Mouse (Mus musculus): ENCODE measurements around the gene Tyk2. TPM values are rescaled to one million over a fixed set of nuclear protein-coding genes. Genes with fewer than 3 reads are reported as not detected.

Gene Tyk2
- 1 to 10 TPM; 4.9 to 6.0 (median 5.8) TPM for total RNA-seq (2022)

DNA sequence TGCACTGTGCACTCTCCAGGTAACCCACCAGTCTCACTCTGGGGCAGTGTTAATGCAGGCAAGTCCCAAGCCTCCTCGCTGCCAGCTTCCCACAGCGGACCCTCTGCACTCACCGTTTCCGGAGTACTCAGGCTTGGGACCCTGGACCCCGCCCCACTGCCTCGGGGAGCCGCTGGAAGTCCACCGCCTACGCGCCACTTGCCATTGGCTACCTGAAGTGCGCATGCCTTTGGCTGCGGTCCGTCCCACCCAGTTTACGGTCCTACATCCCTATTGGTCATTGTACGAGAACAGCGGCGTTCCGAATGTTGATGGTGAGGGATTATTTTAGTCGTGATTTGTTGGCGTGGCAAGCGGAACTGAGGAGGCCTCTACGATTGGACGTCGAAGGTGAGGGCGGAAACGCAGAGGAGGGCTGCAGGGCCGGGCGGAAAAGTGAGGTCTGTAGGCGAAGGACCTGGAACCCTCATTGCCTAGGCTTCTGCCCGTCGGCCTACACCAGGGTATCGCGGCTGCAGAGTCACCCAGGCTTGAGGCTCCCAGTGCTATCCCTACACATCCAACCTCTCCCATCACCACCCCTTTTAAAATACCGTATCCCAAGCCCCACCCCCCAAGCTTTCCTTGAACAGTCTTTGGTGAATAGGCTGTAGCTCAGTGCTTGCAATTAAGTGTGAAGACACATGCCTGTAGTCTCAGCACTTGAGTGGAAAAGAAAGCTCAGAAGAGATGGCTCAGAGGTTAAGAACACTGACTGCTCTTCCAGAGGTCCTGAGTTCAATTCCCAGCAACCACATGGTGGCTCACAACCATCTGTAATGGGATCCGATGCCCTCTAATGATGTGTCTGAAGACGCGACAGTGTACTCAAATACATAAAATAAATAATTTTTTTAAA, at the start of gene Tyk2:
Gene Tyk2, minus strand, starts transcription at position 185 of the 898 bp plus-strand sequence.
- peak; percentile 83 to 89 for DNase-seq (ENCODE audit: low spot score in 2 of 2)

DNA sequence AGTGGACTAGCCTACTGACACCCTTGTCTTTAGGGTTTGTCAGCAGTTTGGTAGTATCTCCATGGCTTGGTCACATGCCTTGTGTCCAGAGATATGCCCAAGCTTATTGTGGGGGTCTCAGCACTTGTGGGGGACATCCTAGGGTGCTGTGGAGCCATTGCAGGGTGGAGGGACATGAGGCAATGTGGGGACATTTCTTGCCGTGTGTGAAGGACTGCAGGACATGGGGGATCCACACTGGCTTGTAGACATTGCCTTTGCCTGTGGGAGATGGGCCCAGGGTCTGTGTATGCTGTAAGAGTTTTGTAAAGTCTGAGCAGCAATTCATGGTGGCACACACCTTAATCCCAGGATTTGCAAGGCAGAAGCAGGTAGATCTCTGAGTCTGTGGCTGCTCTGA, 49.8 kb upstream of the Tyk2 start:
- no peak for DNase-seq (ENCODE audit: low spot score in 2 of 2)

DNA sequence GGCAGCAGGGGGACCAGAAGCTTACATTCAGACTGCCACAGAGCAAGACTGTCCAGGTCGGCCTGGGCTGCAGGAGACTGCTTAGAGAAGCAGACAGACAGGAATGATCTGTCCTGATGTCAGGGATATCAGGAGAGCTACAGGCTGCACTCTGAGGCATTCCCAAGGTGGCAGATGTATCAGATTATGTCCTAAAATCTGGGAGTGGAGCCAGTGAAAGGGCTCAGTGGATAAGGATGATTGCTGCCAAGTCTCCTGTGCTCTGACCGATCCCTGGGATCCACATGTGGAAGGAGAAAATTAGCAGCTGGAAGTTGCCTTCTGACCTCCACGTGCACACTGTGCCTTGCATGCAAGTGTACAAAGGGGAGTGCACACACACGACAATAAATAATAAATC, 49.4 kb upstream of the Tyk2 start:
- DNase-seq (ENCODE audit: low spot score in 2 of 2), result no peak

DNA sequence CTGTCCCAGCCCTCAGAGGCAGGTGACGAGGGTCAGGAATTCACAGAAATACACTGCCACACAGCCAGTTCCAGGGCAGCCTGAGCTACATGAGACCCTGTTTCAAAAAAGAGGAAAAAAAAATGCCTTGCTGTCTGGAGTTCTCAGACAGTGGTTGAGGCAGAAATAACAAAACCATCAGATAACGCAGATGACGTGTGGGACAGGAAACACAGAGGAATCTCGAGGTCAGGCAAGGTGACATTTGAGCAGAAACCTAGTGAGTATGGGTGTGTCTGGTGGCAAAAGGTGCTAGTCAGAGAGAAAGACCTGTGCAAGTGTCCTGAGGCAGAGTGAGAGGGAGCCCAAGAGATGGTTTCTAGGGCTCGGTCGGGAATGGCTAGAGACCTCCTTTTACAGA, 41.3 kb upstream of the Tyk2 start:
- no peak for DNase-seq (ENCODE audit: low spot score in 2 of 2)

DNA sequence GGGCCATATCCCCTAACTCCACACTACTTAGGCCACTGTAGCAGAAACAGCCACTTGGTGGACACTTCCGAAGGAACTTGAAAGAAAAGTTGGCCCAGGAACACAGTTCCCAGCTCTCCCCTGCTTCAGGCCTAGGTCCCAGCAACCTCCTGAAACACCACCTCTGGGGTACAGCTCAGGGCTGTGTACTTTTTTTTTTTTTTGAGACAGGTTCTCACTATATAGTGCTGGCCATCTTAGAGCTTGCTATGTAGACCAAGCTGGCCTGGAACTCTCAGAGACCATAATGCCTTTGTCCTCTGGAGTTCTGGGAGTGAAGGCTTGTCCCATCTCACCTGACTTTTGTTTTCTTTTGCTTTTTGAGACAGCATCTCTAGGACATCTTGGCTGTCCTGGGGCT, 38.1 kb upstream of the Tyk2 start:
- no peak for DNase-seq (ENCODE audit: low spot score in 2 of 2)

DNA sequence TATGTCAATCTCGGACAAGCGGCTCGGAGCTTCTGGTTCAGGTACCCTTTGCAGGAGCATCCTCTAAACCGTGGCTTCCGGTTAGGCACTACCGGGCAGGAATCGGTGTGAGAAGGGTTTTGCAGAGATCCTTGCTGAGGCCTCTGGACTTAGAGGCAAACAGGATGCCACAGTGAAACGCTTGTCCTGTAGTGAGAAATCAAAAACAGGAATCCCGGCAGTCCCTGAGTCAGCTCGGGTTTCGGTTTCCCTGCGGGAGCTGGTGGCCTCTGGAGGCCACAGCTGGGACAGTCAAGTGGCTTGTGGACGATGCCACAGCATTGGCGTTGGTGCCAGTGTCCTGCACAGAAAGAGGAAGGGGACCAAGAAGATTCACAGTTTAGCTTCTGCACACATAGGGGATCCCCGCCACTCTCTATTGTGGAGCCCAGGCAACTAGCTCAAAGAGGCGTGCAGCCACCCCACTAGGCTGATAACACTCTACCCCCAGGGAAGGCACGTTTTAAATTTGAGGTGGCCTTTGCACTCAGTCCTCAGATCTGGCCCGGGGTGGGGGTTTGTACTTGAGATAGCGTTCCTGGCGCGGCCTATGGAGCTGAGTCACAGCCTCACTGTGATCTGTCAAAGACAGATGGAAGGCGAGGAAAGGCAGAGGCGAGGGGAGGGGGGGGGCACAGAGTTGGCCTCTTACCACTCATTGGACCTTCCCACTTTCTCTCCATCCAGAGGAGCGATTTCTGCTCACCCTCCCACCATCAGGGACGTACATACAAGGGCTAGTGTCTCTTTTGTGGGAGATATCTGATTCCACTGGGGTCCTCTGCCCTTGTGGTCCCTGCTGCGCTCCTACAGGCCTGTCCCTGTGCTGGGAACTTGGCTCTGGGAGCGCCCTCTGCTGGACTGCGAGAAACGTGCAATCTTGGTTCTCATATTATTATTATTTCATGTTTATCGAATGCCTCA, 37.4 kb upstream of the Tyk2 start:
- DNase-seq (ENCODE audit: low spot score in 2 of 2), result peak in 1 of 2 experiments; percentile 55

DNA sequence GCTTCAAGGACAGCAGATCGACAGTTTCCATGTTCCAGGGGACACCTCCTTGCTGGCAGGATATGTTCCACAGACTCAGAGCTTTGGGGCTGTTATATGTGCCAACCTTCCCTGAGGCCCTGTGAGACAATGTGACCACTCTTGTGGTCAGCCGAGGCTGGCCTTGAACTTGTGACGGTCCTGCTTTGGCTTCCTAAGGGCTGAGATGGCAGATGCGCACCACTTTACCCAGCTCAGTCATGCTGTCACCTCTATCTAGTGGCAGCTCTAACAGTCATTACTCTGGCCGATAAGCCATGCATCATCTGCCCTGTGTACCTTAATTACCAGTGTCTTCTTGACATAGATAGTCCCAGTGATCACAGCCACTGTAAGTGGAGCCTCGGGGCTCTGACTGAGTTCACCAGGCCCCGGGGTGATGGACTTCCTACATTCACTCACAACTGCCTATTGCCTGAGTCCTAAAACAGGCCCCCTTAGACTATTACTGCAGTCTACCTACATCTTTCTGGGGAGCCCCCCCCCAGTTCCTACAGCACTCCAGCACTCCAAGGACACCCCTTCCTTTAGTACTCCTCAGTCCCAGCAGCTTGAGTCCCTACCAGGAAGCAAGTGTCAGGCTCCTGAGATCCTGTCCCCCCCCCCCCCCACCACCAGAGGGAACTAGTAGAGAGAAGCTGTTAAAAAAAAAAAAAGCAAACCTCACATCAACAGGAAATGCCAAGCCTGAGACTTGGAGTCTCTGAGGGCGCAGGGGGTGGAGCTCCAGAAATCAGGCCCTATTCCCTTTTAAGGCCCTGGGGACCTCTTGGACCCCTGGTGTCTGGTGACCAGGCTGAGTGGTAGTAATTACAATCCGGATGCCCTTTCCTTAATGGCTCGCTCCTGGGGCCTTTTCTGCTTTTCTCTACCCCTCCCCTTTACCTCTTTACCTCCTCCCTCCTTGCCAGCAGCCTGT, 36.4 kb upstream of the Tyk2 start:
- DNase-seq (ENCODE audit: low spot score in 2 of 2), result no peak

DNA sequence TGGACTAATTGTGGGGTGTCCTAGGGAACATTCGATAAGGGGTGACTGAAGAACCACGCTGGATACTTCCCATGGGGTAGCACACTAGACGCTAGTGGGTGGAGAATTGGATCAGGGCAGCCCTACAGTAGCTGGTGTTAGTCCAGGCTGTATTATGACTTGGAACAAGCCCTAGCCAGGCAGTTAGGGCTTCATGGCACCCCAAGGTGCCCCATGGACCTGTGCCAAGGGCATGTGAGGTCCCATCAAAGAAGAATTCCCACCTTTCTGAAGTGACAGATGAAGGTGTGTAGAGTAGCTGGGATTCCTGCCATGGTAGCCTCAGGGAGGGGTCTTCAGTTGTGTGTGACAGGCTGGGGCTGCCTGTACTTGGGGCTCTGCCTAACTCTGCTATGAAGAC, 35.5 kb upstream of the Tyk2 start:
- DNase-seq (ENCODE audit: low spot score in 2 of 2), result no peak

DNA sequence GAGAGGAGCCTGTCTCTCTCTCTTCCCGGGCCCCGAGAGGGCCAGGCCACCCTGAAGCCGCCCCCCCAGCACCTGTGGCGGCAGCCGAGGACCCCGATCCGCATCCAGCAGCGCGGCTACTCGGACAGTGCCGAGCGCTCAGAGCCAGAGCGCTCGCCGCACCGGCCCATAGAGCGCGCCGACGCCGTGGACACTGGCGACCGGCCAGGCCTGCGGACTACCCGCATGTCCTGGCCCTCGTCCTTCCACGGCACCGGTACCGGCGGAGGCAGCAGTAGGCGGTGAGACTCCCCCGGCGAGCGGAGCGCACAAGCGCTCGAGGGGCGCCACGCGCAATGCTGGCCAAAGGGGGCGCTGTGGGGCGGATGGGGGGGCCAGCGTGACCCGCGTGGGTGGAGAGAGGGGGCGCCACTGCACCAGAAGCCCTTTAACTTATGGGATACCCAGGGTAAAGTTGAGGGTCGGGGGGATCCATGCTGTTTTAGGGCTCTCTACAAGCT, 35.0 kb upstream of the Tyk2 start:
- DNase-seq (ENCODE audit: low spot score in 2 of 2), result no peak

DNA sequence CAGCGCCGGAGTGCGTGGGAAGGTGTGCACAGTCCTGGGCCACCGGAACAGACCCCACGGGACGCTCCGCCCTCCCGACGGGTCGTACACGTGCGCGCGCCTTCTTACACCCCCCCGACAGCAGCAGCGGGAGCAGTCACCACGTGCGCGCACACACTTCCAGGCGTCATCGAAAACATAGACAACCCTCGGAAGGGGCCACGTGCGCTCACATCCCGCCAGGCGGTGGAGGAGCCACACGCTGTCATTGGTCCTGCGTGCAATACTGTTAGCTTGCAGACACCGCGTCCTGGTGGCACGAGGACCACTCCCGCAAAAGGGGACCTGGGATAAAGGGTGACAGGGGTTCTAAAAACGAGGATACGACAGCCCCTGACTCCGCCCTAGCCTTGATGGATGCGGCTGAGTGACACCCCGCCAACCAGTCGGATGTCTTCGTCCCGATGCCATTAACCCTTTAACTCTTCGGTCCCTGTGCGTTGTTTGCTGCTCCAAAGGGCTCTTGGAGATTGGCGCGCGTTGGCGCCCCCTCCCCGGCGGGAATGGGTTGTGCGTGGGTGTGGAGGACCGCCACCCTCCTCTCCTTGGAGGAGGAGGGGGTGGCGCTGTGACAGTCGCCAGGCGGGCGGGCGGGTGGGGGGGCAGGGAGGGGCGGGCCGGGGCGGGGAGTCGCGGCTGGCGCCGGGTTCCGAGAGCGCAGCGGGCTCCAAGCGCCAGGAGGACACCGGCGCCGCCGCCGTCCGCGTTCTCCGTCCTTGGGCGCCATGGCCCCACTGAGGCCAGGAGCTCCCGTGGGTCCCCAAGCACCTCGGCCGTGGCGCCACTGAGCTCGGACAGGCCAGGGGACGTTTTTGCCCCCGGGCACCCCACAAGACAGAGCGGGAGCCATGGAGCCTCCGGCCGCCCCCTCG, 34.3 kb upstream of the Tyk2 start, which contains the start of gene Pde4a:
Gene Pde4a, plus strand, starts transcription at position 674 of the 911 bp plus-strand sequence.
- DNase-seq (ENCODE audit: low spot score in 2 of 2), result no peak

DNA sequence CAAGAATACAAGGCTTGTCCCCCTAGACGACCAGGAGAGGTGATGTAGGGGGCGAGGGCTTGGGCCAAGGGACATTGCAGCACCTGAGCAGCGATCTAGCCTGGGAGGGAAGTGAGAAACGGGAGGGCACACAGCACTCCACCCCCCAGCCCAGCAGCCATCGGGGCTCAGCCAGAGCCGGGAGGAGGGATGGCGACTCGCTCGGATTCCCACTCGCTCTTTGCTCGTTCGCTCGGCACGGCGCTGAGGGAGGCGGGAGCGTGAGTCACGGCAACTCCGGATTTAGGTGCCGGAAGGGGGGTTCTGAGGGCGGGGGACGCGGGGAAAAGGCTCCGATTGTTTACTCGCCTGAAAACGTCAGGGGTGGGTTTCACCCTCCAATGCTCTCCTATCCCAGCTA, 33.0 kb upstream of the Tyk2 start:
- no peak for DNase-seq (ENCODE audit: low spot score in 2 of 2)

DNA sequence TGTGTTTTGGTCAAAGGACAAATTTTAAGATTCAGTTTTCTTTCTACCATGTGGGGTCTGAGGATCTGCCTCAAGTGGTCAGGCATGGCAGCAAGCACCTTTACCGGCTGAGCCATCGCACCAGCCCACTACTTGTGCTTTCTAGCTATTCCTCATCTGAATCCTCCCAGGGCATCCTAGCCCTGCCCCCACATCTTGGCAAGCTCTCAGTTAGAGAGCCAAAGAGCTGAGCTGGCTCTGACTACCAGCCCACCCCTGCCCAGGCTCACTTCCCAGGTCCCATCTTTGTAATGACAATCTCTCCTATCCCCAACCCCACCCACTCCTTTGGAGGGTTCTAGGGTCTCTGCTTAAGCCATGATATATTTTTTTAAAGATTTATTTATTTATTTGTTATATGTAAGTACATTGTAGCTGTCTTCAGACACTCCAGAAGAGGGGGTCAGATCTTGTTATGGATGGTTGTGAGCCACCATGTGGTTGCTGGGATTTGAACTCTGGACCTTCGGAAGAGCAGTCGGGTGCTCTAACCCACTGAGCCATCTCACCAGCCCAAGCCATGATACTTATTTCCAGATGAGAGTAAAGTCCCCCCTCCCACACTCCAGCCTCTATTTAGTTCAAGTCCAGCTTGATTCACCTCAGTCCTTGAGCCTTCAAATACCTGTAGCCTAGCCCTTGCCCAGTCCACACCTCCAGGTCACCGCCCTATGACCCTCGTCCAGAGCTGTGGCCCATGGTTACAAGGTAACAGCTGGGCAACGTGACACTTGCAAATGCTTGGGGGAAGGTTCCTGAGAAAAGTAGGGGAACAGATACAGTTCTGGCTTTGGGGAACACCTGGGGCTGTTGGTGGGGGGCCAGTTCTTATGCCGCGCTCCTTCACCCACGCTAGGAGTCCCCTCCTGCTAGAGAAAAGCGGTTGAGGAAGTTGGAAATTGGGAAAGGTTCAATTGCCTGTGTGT, 32.3 kb upstream of the Tyk2 start:
- no peak for DNase-seq (ENCODE audit: low spot score in 2 of 2)

DNA sequence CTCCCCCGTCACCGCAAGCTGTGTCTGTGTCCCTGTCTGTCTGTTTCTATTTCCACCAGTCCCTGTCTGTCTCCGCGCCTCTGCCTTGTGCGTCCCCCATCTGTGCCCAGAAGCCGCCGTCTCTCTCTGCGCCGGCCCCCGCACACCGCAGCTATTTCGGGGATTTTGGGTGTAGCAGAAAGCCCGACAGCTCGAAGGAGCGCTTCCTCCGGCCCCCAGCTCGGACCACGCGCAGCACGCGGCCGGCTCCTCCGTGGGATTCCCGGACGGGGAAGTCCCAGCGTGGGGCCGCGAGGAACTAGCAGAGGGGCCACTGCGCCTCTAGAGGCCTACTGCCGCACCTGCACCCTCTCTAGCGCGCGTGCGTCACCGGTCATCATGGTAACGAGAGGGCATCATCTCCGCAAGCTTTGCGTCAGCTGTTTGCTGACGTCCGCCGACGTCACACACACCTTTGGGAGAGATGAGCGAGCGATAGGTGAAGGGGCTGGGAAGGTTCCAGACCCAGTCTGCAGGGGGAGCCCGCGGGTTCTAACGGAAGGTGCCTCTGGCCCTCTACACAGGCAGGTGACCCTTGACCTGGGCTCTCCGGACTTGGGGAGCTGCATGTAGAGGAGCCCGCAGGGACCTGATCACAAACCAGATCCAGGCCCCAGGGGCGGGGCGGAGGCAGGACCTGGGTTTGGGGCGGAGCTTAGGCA, 30.3 kb upstream of the Tyk2 start:
- DNase-seq (ENCODE audit: low spot score in 2 of 2), result peak; percentile 77 to 80

DNA sequence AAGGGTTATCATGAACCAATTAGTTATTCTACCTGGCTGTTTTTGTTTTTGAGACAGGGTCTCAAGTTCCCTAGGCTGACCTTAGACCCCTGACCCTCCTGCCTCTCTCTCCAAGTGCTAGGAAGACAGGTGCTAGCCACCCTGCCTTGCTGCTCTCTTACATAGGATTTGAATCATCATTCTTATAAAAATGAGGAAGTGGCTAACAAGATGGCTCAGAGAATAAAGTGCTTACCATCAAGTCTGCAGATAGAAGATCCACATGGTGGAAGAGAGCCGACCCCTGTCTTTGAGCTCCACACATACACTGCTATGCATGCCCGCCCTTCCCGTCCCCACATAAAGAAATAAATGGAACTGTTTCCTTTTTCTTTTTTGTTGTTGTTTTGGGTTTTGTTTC, 23.7 kb upstream of the Tyk2 start:
- no peak for DNase-seq (ENCODE audit: low spot score in 2 of 2)

DNA sequence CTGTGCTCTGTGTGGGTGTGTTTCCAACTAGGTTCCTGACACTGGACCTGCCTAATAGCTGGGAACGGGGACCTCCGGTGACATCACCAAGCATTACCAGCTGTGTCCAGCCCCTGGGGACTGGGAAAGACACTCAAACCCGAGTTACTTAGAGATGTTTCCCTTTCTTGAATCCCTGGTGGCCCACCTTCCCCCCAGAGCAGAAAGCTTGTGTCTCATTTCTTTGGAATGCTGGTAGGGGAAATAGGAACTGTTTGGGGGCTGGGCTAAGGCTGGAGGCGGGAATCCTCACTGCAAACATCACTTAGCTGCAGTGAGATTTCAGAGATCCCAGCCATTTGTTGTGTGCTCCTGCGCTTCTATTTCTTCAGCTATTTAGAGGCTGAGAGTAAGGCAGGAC, 22.8 kb upstream of the Tyk2 start:
- no peak for DNase-seq (ENCODE audit: low spot score in 2 of 2)

DNA sequence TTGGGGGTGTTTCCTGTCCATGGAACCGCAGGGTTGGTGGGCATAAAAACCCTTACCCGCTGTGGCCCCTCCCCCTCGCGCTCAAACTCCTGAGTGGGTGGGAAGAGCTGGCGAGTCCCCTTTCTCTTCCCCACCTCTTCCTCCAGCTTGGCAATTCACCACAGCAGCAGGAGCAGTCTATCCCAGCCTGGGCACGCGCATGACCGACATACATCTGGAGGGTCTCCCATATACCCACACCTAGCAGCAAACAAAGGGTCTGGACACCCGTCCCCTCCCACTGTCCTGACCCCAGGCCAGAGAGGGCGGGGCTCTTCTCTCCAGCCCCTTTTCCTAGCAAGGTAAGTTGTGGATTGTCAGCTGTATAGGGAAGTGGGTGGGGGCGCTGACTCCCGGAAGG, 22.3 kb upstream of the Tyk2 start:
- DNase-seq (ENCODE audit: low spot score in 2 of 2), result no peak

DNA sequence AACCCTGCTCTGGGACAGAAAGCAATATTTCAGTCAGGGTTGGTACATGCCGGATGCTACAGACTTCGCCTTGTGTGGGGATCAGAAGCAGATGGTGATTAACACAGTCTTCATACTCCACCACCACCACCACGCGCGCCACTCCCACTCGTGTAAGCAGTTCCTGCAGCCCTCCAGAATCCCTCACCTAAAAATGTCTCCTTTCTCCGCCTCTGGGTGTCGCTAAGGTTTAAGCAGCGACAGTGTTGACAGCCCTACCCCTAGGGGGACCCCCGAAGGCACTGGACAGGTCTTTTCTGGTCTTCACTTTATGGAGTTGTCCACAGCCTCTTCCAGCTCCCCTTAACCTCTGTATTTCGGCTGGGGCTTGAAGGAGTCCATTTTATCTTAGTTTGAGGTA, 21.7 kb upstream of the Tyk2 start:
- no peak for DNase-seq (ENCODE audit: low spot score in 2 of 2)

Data from gastrocnemius, adult 8-10 months (tissue).